Mouse (Mus musculus): Measurements from ENCODE around the gene Creb3.
A peak's percentile ranks its signal among the peaks of the same experiment; 100 is the strongest.

- peak; percentile 57 for TF ChIP-seq CTCF (IDR thresholded peaks at IDR 0.05; ENCODE audit: low read depth)
- no peak for TF ChIP-seq EP300 (IDR thresholded peaks at IDR 0.05; ENCODE audit: low read depth)
Measured at GRCm38 (mm10) chr4:43527880-43528279, 34.3 kb upstream of the Creb3 start.
